Mouse (Mus musculus) intestine, postnatal 0 days (tissue): ENCODE measurements around the gene Pced1b. TPM values are rescaled to one million over a fixed set of nuclear protein-coding genes. Genes with fewer than 3 reads are reported as not detected.
A peak's percentile ranks its signal among the peaks of the same experiment; 100 is the strongest.

ENCODE experiments used
- ATAC-seq: fragments of 200-750 bp; cut with Nextera tagmentation; 2 replicates; pipeline ENCODE4 v1.8.0; 2017; ENCODE audit warnings: mild to moderate bottlenecking, moderate TSS enrichment, moderate library complexity
- H3K27ac ChIP-seq: fragments of 300-500 bp; sonication (generic); 2 replicates; pipeline ENCODE4 v1.5.1; 2014; ENCODE audit warnings: mild to moderate bottlenecking, low read depth, low read length, moderate library complexity
- H3K27me3 ChIP-seq: fragments of 300-500 bp; sonication (generic); replicated peaks from 2 replicates; pipeline ENCODE4 v1.6.1; 2014; ENCODE audit warnings: low read length, mixed read lengths; ENCODE audit not compliant: control insufficient read depth, insufficient read depth
- H3K36me3 ChIP-seq: fragments of 300-500 bp; sonication (generic); 2 replicates; pipeline ENCODE4 v1.6.1; 2014; ENCODE audit warnings: mild to moderate bottlenecking, moderate library complexity; ENCODE audit not compliant: control insufficient read depth, insufficient read depth
- H3K4me1 ChIP-seq: fragments of 300-500 bp; sonication (generic); replicated peaks from 2 replicates; pipeline ENCODE4 v1.6.1; 2014; ENCODE audit warnings: antibody characterized with exemption, low read length, mixed read lengths; ENCODE audit not compliant: control insufficient read depth, insufficient read depth
- H3K4me2 ChIP-seq: fragments of 300-500 bp; sonication (generic); replicated peaks from 2 replicates; pipeline ENCODE4 v1.6.1; 2014; ENCODE audit warnings: low read depth, mild to moderate bottlenecking, moderate library complexity
- H3K4me3 ChIP-seq: fragments of 300-500 bp; sonication (generic); 2 replicates; pipeline ENCODE4 v1.5.1; 2014; ENCODE audit warnings: low read depth, low read length
- H3K9ac ChIP-seq: fragments of 300-500 bp; sonication (generic); 2 replicates; pipeline ENCODE4 v1.6.1; 2014; ENCODE audit warnings: mild to moderate bottlenecking, low read depth, low read length
- H3K9me3 ChIP-seq: fragments of 300-500 bp; sonication (generic); 2 replicates; pipeline ENCODE4 v1.6.1; 2016; ENCODE audit warnings: mixed run types; ENCODE audit not compliant: control insufficient read depth
- CTCF ChIP-seq: sonication (generic); IDR thresholded peaks from 2 replicates; pipeline ENCODE4 v1.5.1; 2016; ENCODE audit warnings: low read depth, mild to moderate bottlenecking, control low read depth, antibody characterized with exemption, moderate library complexity
- WGBS: fragments of 180-500 bp; shearing (Covaris S2); extraction: QIAGEN DNeasy Blood & Tissue Kit; methylation state at CpG from one replicate; pipeline ENCODE4 v1.1.7; 2014; 5-methylcytosine and 5-hydroxymethylcytosine counted together
- polyA plus RNA-seq: library from polyadenylated mRNA; unstranded; fragments of >200 nt; fragmentation: Nextera tagmentation; extraction: Ambion mirVana; gene quantifications from 2 replicates; pipeline ENCODE4 v1.2.1, GENCODE M21; 2015

Gene Pced1b
- polyA plus RNA-seq, 1 experiment from 2014 or later, result 1.6 TPM

DNA sequence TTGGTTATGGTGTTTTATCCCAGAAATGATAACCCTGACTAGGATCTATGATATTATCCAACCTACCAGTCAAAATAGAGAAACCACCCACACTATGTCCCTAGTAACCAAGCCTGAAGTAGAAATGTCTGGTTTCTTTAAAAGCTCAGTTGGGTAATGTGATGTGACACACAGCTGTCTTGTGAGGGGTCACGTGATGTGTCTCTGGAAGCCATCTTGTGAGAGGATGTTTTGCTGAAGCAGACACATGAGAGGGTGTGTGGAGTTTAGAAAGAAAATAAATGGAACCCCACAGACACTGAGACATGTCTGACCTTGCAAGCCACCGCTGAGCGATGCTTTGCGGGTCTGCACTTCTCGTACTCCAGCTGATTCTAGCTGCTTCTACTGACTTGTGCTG lies 30.1 kb upstream of the Pced1b start:
- TF ChIP-seq CTCF, result no peak
- Histone ChIP-seq H3K27ac (no peak overlapping the region), H3K9me3 (no peaks in the 10 kb centered on the region), H3K4me2 (no peak overlapping the region), H3K9ac (no peak overlapping the region), H3K4me3 (no peak overlapping the region), H3K27me3 (no peaks in the 10 kb centered on the region), H3K36me3 (no peaks in the 10 kb centered on the region), H3K4me1 (no peaks in the 10 kb centered on the region)
- no peak for ATAC-seq
- 90% methylated on average over 5 of the region's 5 CpGs for whole genome bisulfite sequencing

DNA sequence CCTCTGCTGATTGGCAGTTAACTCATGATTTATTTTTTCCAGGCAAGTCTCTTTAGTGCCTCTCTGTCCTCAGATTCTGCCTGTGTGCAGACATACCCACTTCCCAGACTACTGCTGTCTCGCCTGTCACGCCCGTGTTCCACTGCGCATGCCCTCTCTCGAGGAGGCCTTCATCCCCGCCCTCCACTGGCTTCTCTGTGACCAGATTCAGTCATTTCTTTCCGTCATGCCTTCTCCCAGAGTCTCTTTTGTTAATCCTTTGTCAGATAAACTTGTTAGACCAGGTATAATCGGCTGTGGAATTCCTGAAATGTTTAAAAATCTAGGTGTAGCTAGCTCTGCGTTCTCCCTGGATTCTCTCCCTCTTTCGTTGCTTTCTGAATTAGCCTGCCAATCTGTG lies 23.5 kb upstream of the Pced1b start:
- no peak for TF ChIP-seq CTCF
- Histone ChIP-seq H3K4me1 (no peaks in the 10 kb centered on the region), H3K4me3 (no peak overlapping the region), H3K4me2 (no peak overlapping the region), H3K27ac (no peak overlapping the region), H3K9me3 (no peaks in the 10 kb centered on the region), H3K36me3 (no peaks in the 10 kb centered on the region), H3K27me3 (no peaks in the 10 kb centered on the region), H3K9ac (no peak overlapping the region)
- no peak for ATAC-seq
- 54% methylated on average over 10 of the region's 10 CpGs for WGBS

DNA sequence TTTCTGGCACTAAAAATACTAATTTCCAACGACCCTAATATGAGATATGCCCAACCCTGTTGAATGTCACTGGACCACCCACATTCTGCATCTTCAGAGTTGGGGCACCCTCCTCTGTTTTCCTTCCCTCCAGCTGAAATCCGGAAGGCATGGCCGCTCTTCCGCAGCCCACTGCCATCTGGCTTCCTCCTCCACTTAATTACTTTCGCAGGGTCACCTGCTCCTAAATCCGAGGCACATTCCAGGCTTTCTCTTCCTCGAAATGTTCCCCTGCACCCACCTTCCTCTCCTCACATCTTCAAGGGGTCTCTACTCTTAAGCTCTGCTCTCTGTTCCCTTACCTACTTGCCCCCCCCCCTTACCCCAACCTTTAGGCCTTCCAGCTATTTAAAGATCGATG lies 22.9 kb upstream of the Pced1b start:
- no peaks in the 10 kb centered on the region for H3K36me3 ChIP-seq
- H3K4me3 ChIP-seq, result no peak overlapping the region
- no peak overlapping the region for H3K9ac ChIP-seq
- 67% methylated on average over 8 of the region's 8 CpGs for WGBS
- H3K9me3 ChIP-seq, result no peaks in the 10 kb centered on the region
- no peak for ATAC-seq
- no peaks in the 10 kb centered on the region for H3K4me1 ChIP-seq
- no peak for TF ChIP-seq CTCF
- H3K27ac ChIP-seq, result no peak overlapping the region
- H3K4me2 ChIP-seq, result no peak overlapping the region
- no peaks in the 10 kb centered on the region for H3K27me3 ChIP-seq

DNA sequence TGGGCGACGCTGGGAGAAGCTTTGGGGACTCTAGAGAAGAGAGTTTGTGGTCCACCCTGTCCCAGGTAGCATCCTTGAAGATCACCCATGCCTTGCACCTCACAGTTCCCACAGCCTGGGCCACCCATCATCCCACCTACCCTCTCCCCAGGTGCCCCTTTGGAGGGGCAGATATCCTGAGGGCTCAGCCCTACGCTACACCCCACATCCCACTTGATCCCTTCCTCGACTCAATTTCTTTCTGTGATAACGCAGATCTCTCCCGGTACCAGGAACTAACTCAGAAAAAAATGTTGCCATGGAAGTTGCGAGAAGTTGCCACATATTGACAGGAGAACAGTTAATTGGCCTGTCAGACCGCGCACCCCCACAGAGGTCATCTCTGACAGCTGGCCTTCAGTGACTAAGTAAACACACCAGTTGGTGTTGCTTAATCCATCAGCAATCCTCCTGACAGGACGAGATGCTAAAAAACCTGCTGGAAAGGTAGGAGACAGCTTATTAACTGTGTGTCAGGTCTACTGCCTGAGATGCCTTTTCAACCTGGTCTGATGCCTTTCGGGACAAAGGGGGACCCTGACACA lies 17.3 kb upstream of the Pced1b start:
- Histone ChIP-seq H3K4me2 (no peak overlapping the region), H3K4me1 (no peaks in the 10 kb centered on the region), H3K9me3 (no peaks in the 10 kb centered on the region; the same call in 1 of the 2 replicates), H3K9ac (no peak overlapping the region), H3K4me3 (no peak overlapping the region), H3K27me3 (no peaks in the 10 kb centered on the region), H3K36me3 (no peaks in the 10 kb centered on the region), H3K27ac (no peak overlapping the region)
- ATAC-seq, result no peak
- TF ChIP-seq CTCF, result no peak
- 51% methylated on average over 11 of the region's 11 CpGs for WGBS

DNA sequence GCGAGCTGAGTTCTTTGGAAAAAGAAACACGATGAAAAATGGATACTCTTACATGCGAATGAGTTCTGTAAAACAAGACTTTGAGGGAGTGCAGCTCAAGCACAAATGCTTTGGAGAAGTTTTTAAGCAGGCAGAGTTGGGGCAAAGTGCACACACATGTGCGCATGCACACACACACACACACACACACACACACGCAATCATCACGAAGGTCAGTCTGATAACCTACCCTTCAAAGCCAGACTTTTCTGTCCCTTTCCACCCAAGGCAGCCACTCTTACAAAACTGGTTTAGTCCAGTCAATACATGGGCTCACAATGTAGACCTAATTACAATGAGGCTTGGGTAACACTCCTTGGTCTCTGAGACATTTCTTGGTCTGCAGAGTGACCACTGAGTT lies 12.8 kb upstream of the Pced1b start:
- Histone ChIP-seq H3K27me3 (no peaks in the 10 kb centered on the region), H3K4me3 (no peak overlapping the region), H3K27ac (no peak overlapping the region), H3K9me3 (no peaks in the 10 kb centered on the region; the same call in 1 of the 2 replicates), H3K9ac (no peak overlapping the region), H3K4me1 (no peaks in the 10 kb centered on the region), H3K36me3 (no peaks in the 10 kb centered on the region), H3K4me2 (no peak overlapping the region)
- TF ChIP-seq CTCF, result no peak
- WGBS, result 83% methylated on average over 6 of the region's 6 CpGs
- ATAC-seq, result no peak

DNA sequence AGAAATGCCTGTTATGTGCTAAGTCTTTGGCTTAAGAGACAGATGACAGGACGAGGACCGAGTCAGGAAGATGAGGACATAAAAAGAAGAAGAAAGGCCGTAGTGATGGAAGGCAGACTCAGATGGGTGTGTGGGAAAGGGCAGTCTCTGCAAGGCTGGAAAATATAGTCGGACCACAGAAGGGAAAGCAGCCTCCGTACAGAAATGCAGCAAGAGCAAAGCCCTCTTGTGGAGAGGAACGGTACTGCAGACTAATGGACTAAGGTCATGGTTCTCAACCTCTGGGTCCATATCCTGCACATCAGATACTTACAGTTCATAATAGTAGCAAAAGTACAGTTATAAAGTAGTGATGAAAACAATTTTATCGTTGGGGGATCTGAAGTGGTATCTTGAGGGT lies 11.7 kb upstream of the Pced1b start:
- no peak overlapping the region for H3K4me2 ChIP-seq
- H3K27ac ChIP-seq, result no peak overlapping the region
- 27% methylated on average over 7 of the region's 7 CpGs for WGBS
- H3K36me3 ChIP-seq, result no peaks in the 10 kb centered on the region
- TF ChIP-seq CTCF, result peak; percentile 91
- ATAC-seq, result no peak
- no peaks in the 10 kb centered on the region for H3K4me1 ChIP-seq
- H3K27me3 ChIP-seq, result no peaks in the 10 kb centered on the region
- no peaks in the 10 kb centered on the region; the same call in 1 of the 2 replicates for H3K9me3 ChIP-seq
- H3K9ac ChIP-seq, result no peak overlapping the region
- no peak overlapping the region for H3K4me3 ChIP-seq

DNA sequence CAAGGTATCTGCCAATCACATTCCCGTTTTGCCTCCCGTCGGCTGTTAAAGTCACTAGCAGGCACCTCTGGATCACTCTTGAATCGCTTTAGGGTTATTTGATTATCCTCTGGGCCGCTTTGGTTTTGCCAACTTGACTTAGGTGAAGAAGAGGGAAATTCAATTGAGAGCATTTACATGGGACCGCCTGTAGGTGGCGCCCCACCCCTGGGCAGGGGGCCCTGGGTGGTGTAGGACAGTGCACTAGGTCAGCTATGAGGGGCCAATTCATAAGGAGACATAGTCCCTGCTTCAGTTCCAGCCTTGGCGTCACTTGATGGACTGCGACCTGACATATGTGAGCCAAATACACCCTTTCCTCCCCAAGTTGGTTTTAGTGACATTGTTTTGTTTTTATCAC lies 10.0 kb upstream of the Pced1b start:
- no peaks in the 10 kb centered on the region for H3K27me3 ChIP-seq
- no peak overlapping the region for H3K27ac ChIP-seq
- H3K9me3 ChIP-seq, result no peaks in the 10 kb centered on the region
- no peaks in the 10 kb centered on the region for H3K4me1 ChIP-seq
- ATAC-seq, result no peak
- no peaks in the 10 kb centered on the region for H3K36me3 ChIP-seq
- peak; percentile 77 for TF ChIP-seq CTCF
- H3K4me3 ChIP-seq, result no peak overlapping the region
- WGBS, result 47% methylated on average over 9 of the region's 9 CpGs
- H3K4me2 ChIP-seq, result no peak overlapping the region
- no peak overlapping the region for H3K9ac ChIP-seq
